Comparison of ENCODE assay signal across 20 mouse cellular contexts in genomic region chr13:73351910-73352309, GRCm38 (mm10). TPM values are rescaled to one million over a fixed set of nuclear protein-coding genes. Genes with fewer than 3 reads are reported as not detected.
A peak's percentile ranks its signal among the peaks of the same experiment; 100 is the strongest.
DNase-seq lines count a peak whose midpoint lies in the region; ATAC-seq and TF ChIP-seq lines count a peak whose summit lies in the region.
"Had no signal": no experiment of that assay in that cellular context is flagged by ENCODE, and none has a peak within 500 bp of the region (broad histone marks: within the 10 kb centered on the region; RNA-seq: fewer than 3 reads in every experiment).

No protein-coding gene starts in this region.

- H3K27ac ChIP-seq in heart, embryonic 10.5 days: peak overlapping the region; percentile 49
- no peak overlapping the region for H3K27ac ChIP-seq in kidney, postnatal 0 days
- H3K27ac ChIP-seq: embryonic facial prominence, embryonic 15.5 days; limb, embryonic 10.5 days; liver, embryonic 13.5 days; lung, embryonic 15.5 days; midbrain, embryonic 12.5 days had no signal

- 59% methylated on average over 3 of the region's 3 CpGs for WGBS in heart, embryonic 10.5 days
- 62% methylated on average over 3 of the region's 3 CpGs for WGBS in kidney, postnatal 0 days

- H3K9me3 ChIP-seq in heart, embryonic 10.5 days: no peaks in the 10 kb centered on the region
- no peaks in the 10 kb centered on the region for H3K9me3 ChIP-seq in kidney, postnatal 0 days (replicated peaks; ENCODE audit: low read length)
- H3K9me3 ChIP-seq: embryonic facial prominence, embryonic 15.5 days; limb, embryonic 10.5 days; liver, embryonic 13.5 days; lung, embryonic 15.5 days; midbrain, embryonic 12.5 days had no signal

- H3K4me1 ChIP-seq in heart, embryonic 10.5 days: peaks cover 26% of the 10 kb centered on the region
- no peaks in the 10 kb centered on the region for H3K4me1 ChIP-seq in kidney, postnatal 0 days (replicated peaks; ENCODE audit: insufficient read depth, low read length)
- H3K4me1 ChIP-seq: embryonic facial prominence, embryonic 15.5 days; limb, embryonic 10.5 days; lung, embryonic 15.5 days; midbrain, embryonic 12.5 days had no signal

- H3K4me2 ChIP-seq in kidney, postnatal 0 days (ENCODE audit: low read length): no peak overlapping the region
- H3K4me2 ChIP-seq: embryonic facial prominence, embryonic 15.5 days; liver, embryonic 13.5 days; lung, embryonic 15.5 days; midbrain, embryonic 12.5 days had no signal

- no peak for ATAC-seq in kidney, postnatal 0 days (replicated peaks; ENCODE audit: low FRiP score, low read depth)
- ATAC-seq: forebrain, embryonic 16.5 days; hindbrain, embryonic 16.5 days had no signal

- no peak overlapping the region for H3K9ac ChIP-seq in kidney, postnatal 0 days (ENCODE audit: low read depth, low read length)
- H3K9ac ChIP-seq: embryonic facial prominence, embryonic 15.5 days; liver, embryonic 13.5 days; lung, embryonic 15.5 days; midbrain, embryonic 12.5 days had no signal

- H3K27me3 ChIP-seq in heart, embryonic 10.5 days (ENCODE audit: insufficient read depth, poor library complexity, severe bottlenecking): no peaks in the 10 kb centered on the region
- H3K27me3 ChIP-seq in kidney, postnatal 0 days (ENCODE audit: insufficient read depth, low read length): no peaks in the 10 kb centered on the region
- H3K27me3 ChIP-seq: embryonic facial prominence, embryonic 15.5 days; lung, embryonic 15.5 days; midbrain, embryonic 12.5 days had no signal

- DNase-seq in heart, embryonic 10.5 days (ENCODE audit: low spot score): no peak
- DNase-seq in heart, adult 9 months (ENCODE audit: low spot score in 2 of 2): no peak
- DNase-seq in kidney, postnatal 0 days (ENCODE audit: low spot score): no peak
- DNase-seq in kidney, postnatal 14 days: no peak
- DNase-seq in NIH3T3 (ENCODE audit: low read depth) (peak; percentile 36), adipocyte (ENCODE audit: low spot score) (peak; percentile 20)
- DNase-seq in adrenal gland, adult 18-20 months (ENCODE audit: low spot score in 2 of 2): no peak
- DNase-seq: adrenal gland, postnatal 36 days; cerebellum, adult 9-11 months; embryo, embryonic 11 days; kidney, adult 18-20 months; liver, embryonic 13.5 days; thymus, postnatal 25 days had no signal

- no peaks in the 10 kb centered on the region for H3K36me3 ChIP-seq in heart, embryonic 10.5 days
- no peaks in the 10 kb centered on the region for H3K36me3 ChIP-seq in kidney, postnatal 0 days (ENCODE audit: insufficient read depth, low read length)
- H3K36me3 ChIP-seq: embryonic facial prominence, embryonic 15.5 days; limb, embryonic 10.5 days; liver, embryonic 13.5 days; lung, embryonic 15.5 days; midbrain, embryonic 12.5 days had no signal

- peak; percentile 37; the same call in 1 of the 2 replicates for TF ChIP-seq CTCF in kidney, postnatal 0 days (IDR thresholded peaks at IDR 0.05; ENCODE audit: low read depth)

- H3K4me3 ChIP-seq in heart, embryonic 10.5 days: no peak overlapping the region
- no peak overlapping the region for H3K4me3 ChIP-seq in kidney, postnatal 0 days (replicated peaks; ENCODE audit: low read depth, low read length)
- H3K4me3 ChIP-seq: embryonic facial prominence, embryonic 15.5 days; limb, embryonic 10.5 days; liver, embryonic 13.5 days; lung, embryonic 15.5 days; midbrain, embryonic 12.5 days; myocyte had no signal

RNA-seq across cellular contexts. Expression of gene Ndufs6, which starts 23.6 kb away (rescaled TPM):
- 499 and 600 TPM in 2 replicates for polyA plus RNA-seq in heart, embryonic 10.5 days (2016; fragmentation: Nextera tagmentation; extraction: Ambion mirVana)
- polyA plus RNA-seq in kidney, postnatal 0 days (2015; fragmentation: Nextera tagmentation; extraction: Ambion mirVana): 514 and 552 TPM in 2 replicates
- 100 to 1,000 TPM; 257 to 408 TPM for total RNA-seq in adrenal gland, adult 18-20 months (2021)

RNA-seq across cellular contexts. Expression of gene Mrpl36, which starts 23.6 kb away (rescaled TPM):
- polyA plus RNA-seq in heart, embryonic 10.5 days (2016; fragmentation: Nextera tagmentation; extraction: Ambion mirVana): 145 and 181 TPM in 2 replicates
- 146 and 153 TPM in 2 replicates for polyA plus RNA-seq in kidney, postnatal 0 days (2015; fragmentation: Nextera tagmentation; extraction: Ambion mirVana)
- total RNA-seq in adrenal gland, adult 18-20 months (2021): 10 to 100 TPM; 57.4 to 60.5 TPM

Comparison
In these comparisons a context has a peak if more than half of its experiments do, and no peak if none do; other contexts are left out.
1. DNase-seq: peak in NIH3T3 (single experiment) and adipocyte (single experiment); none in heart, embryonic 10.5 days (single experiment), heart, adult 9 months (0 of 2), kidney, postnatal 0 days (single experiment), kidney, postnatal 14 days (single experiment) and adrenal gland, adult 18-20 months (0 of 2).